Mouse (Mus musculus) brain, embryonic 14.5 days (tissue): Measurements from ENCODE around the gene Nf1.

ENCODE experiments used
- CTCF ChIP-seq: fragments of 200-500 bp; IDR thresholded peaks from 2 replicates; pipeline ENCODE4 v1.5.1; 2012; ENCODE audit warnings: inconsistent platforms, mild to moderate bottlenecking, moderate library complexity, borderline replicate concordance; ENCODE audit not compliant: insufficient read depth, insufficient read length; ENCODE audit errors: extremely low read depth
- POLR2A ChIP-seq: fragments of 200-500 bp; IDR thresholded peaks from 2 replicates; pipeline ENCODE4 v1.6.1; 2012; ENCODE audit warnings: mild to moderate bottlenecking, inconsistent platforms, borderline replicate concordance; ENCODE audit not compliant: poor library complexity, insufficient read depth, insufficient read length, severe bottlenecking; ENCODE audit errors: extremely low read depth

GRCm38 (mm10) chr11:79494976-79495800, 155.7 kb downstream of the Nf1 start:
- TF ChIP-seq POLR2A (no peak), CTCF (no peak)
